Mouse (Mus musculus): Measurements from ENCODE around the gene Crtap. TPM values are rescaled to one million over a fixed set of nuclear protein-coding genes. Genes with fewer than 3 reads are reported as not detected.

Crtap gene
- total and polyA plus RNA-seq, 3 experiments: 17.8 to 27.7 (median 19.2) TPM

Other genes with a start within 250 kb of the Crtap start
- gene Bcl2a1c, start 60.5 kb downstream of the Crtap start, total RNA-seq (2012; rRNA removed): 1.4 and 1.7 TPM in 2 replicates
- 1.8 TPM in 1 of 2 replicates, not detected in the other for gene Bcl2a1c, start 60.5 kb downstream of the Crtap start, total RNA-seq (2014; rRNA removed)
- gene Bcl2a1c, start 60.5 kb downstream of the Crtap start, polyA plus RNA-seq (2012; ENCODE audit: insufficient read length, low read depth): 4.8 and 8.2 TPM in 2 replicates
- 33.9 and 40.7 TPM in 2 replicates for gene Glb1, start 10.4 kb upstream of the Crtap start, total RNA-seq (2012; rRNA removed)
- 22.4 and 25.7 TPM in 2 replicates for gene Glb1, start 10.4 kb upstream of the Crtap start, total RNA-seq (2014; rRNA removed)
- 32.4 and 35.4 TPM in 2 replicates for gene Glb1, start 10.4 kb upstream of the Crtap start, polyA plus RNA-seq (2012; ENCODE audit: insufficient read length, low read depth)
- 8.2 and 10.4 TPM in 2 replicates for gene Tmppe, start 10.4 kb upstream of the Crtap start, total RNA-seq (2012; rRNA removed)
- gene Tmppe, start 10.4 kb upstream of the Crtap start, total RNA-seq (2014; rRNA removed): 2.4 and 3.2 TPM in 2 replicates
- 5.7 and 7.3 TPM in 2 replicates for gene Tmppe, start 10.4 kb upstream of the Crtap start, polyA plus RNA-seq (2012; ENCODE audit: insufficient read length, low read depth)
- 0.08 TPM in 2 replicates for gene Ccr4, start 114.2 kb upstream of the Crtap start, total RNA-seq (2012; rRNA removed)
- 0.36 and 0.55 TPM in 2 replicates for gene Ccr4, start 114.2 kb upstream of the Crtap start, total RNA-seq (2014; rRNA removed)
- gene Ccr4, start 114.2 kb upstream of the Crtap start, polyA plus RNA-seq (2012; ENCODE audit: insufficient read length, low read depth): 0.65 and 0.74 TPM in 2 replicates
- gene C130032M10Rik, start 125.0 kb upstream of the Crtap start, total RNA-seq (2012; rRNA removed): not detected in 2 replicates
- not detected in 2 replicates for gene C130032M10Rik, start 125.0 kb upstream of the Crtap start, total RNA-seq (2014; rRNA removed)
- gene C130032M10Rik, start 125.0 kb upstream of the Crtap start, polyA plus RNA-seq (2012; ENCODE audit: insufficient read length, low read depth): not detected in 2 replicates
- under 0.01 and 0.04 TPM in 2 replicates for gene Trim71, start 173.7 kb upstream of the Crtap start, total RNA-seq (2012; rRNA removed)
- gene Trim71, start 173.7 kb upstream of the Crtap start, total RNA-seq (2014; rRNA removed): not detected in 2 replicates
- 0.03 TPM in 1 of 2 replicates, not detected in the other for gene Trim71, start 173.7 kb upstream of the Crtap start, polyA plus RNA-seq (2012; ENCODE audit: insufficient read length, low read depth)
- 49.4 and 53.5 TPM in 2 replicates for gene Cnot10, start 249.5 kb upstream of the Crtap start, total RNA-seq (2012; rRNA removed)
- gene Cnot10, start 249.5 kb upstream of the Crtap start, total RNA-seq (2014; rRNA removed): 67.8 and 75.3 TPM in 2 replicates
- 58.3 and 61.4 TPM in 2 replicates for gene Cnot10, start 249.5 kb upstream of the Crtap start, polyA plus RNA-seq (2012; ENCODE audit: insufficient read length, low read depth)